Mouse (Mus musculus) liver, postnatal 0 days (tissue): ENCODE results near the gene Olfr1016. TPM values are rescaled to one million over a fixed set of nuclear protein-coding genes. Genes with fewer than 3 reads are reported as not detected.

ENCODE experiments used
- ATAC-seq: fragments of 200-750 bp; cut with Nextera tagmentation; 2 replicates; pipeline ENCODE4 v1.8.0; 2017; ENCODE audit warnings: mild to moderate bottlenecking, moderate library complexity
- DNase-seq: peaks from one replicate; pipeline ENCODE4 v3.0.0-alpha.2; 2016
- H3K27ac ChIP-seq: fragments of 300-500 bp; sonication (generic); 2 replicates; pipeline ENCODE4 v1.5.1; 2014; ENCODE audit warnings: antibody characterized with exemption, moderate library complexity, mild to moderate bottlenecking, low read depth
- H3K27me3 ChIP-seq: fragments of 300-500 bp; sonication (generic); 2 replicates; pipeline ENCODE4 v1.6.1; 2014; ENCODE audit warnings: low read length, control low read depth, mixed read lengths; ENCODE audit not compliant: insufficient read depth
- H3K36me3 ChIP-seq: fragments of 300-500 bp; sonication (generic); replicated peaks from 2 replicates; pipeline ENCODE4 v1.6.1; 2014; ENCODE audit warnings: mild to moderate bottlenecking, control low read depth, low read length, moderate library complexity, mixed read lengths; ENCODE audit not compliant: insufficient read depth
- H3K4me1 ChIP-seq: fragments of 300-500 bp; sonication (generic); 2 replicates; pipeline ENCODE4 v1.6.1; 2014; ENCODE audit warnings: antibody characterized with exemption, mild to moderate bottlenecking, control low read depth; ENCODE audit not compliant: insufficient read depth
- H3K4me2 ChIP-seq: fragments of 300-500 bp; sonication (generic); 2 replicates; pipeline ENCODE4 v1.6.1; 2014; ENCODE audit warnings: low read depth, mild to moderate bottlenecking, low read length, moderate library complexity, mixed read lengths
- H3K4me3 ChIP-seq: fragments of 300-500 bp; sonication (generic); 2 replicates; pipeline ENCODE4 v1.5.1; 2014; ENCODE audit warnings: low read depth, low read length
- H3K9ac ChIP-seq: fragments of 300-500 bp; sonication (generic); replicated peaks from 2 replicates; pipeline ENCODE4 v1.6.1; 2014; ENCODE audit warnings: mild to moderate bottlenecking, moderate library complexity
- H3K9me3 ChIP-seq: fragments of 300-500 bp; sonication (generic); 2 replicates; pipeline ENCODE4 v1.6.1; 2016; ENCODE audit warnings: mild to moderate bottlenecking, control low read depth, low read length, mixed read lengths
- CTCF ChIP-seq: sonication (generic); IDR thresholded peaks from 2 replicates; pipeline ENCODE4 v1.5.1; 2016; ENCODE audit warnings: antibody characterized with exemption, low read depth
- EP300 ChIP-seq: IDR thresholded peaks from 2 replicates; pipeline ENCODE4 v1.6.1; 2016; ENCODE audit warnings: antibody characterized with exemption, low read depth, mild to moderate bottlenecking
- WGBS: fragments of 180-500 bp; shearing (Covaris S2); extraction: QIAGEN DNeasy Blood & Tissue Kit; methylation state at CpG from one replicate; pipeline ENCODE4 v1.1.7; 2014; ENCODE audit not compliant: insufficient replicate concordance; 5-methylcytosine and 5-hydroxymethylcytosine counted together
- polyA plus RNA-seq: library from polyadenylated mRNA; unstranded; fragments of >200 nt; fragmentation: Nextera tagmentation; extraction: Ambion mirVana; gene quantifications from 2 replicates; pipeline ENCODE4 v1.2.1, GENCODE M21; 2015

Gene Olfr1016
- polyA plus RNA-seq, result not detected in 2 replicates

GRCm38 (mm10) chr2:85802444-85802843 is at the start of gene Olfr1016:
TSS of gene Olfr1016 (minus strand) at chr2:85802544.
- Histone ChIP-seq H3K4me3 (no peak within 1 kb of the TSS), H3K36me3 (no peaks in the 10 kb centered on the region), H3K4me1 (no peaks in the 10 kb centered on the region), H3K4me2 (no peak within 1 kb of the TSS), H3K27me3 (no peaks in the 10 kb centered on the region), H3K27ac (no peak within 1 kb of the TSS), H3K9me3 (no peaks in the 10 kb centered on the region), H3K9ac (no peak within 1 kb of the TSS)
- WGBS, result 82% methylated on average over 2 of the region's 2 CpGs
- ATAC-seq (no peak), DNase-seq (no peak)
- TF ChIP-seq EP300 (no peak), CTCF (no peak)

DNA sequence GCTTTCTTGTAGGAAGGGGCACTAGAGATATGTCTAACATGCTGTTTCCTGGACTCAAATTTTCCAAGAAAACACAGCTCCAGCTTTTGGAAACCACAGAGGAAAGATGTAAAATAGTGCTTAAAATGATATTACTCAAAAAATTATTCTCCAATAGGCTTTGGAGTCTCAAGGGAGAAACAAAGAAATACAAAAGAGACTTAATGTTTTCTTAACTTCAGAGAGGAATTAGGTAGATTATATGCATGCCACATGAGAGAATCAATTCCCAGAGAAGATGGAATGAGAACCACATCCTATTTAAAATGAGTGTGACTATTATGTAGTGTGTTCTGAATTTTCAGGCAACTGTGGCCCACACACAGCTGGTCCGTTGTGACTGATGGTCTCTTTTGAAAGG is 44.4 kb upstream of the Olfr1016 start, which contains the start of gene Olfr1020:
TSS of gene Olfr1020 (plus strand) at position 301 of the 400 bp plus-strand sequence.
- Histone ChIP-seq H3K27ac (no peak within 1 kb of the TSS), H3K36me3 (no peaks in the 10 kb centered on the region), H3K27me3 (no peaks in the 10 kb centered on the region), H3K4me2 (no peak within 1 kb of the TSS), H3K4me3 (no peak within 1 kb of the TSS), H3K9ac (no peak within 1 kb of the TSS), H3K4me1 (no peaks in the 10 kb centered on the region), H3K9me3 (no peaks in the 10 kb centered on the region)
- DNase-seq, result no peak
- no peak for ATAC-seq
- TF ChIP-seq CTCF, result no peak
- no peak for TF ChIP-seq EP300
- WGBS, result 64% methylated on average over 1 of the region's 1 CpGs

- Histone ChIP-seq H3K4me3 (no peak within 1 kb of the TSS), H3K9me3 (no peaks in the 10 kb centered on the region), H3K4me1 (no peaks in the 10 kb centered on the region), H3K27me3 (no peaks in the 10 kb centered on the region), H3K27ac (no peak within 1 kb of the TSS), H3K36me3 (no peaks in the 10 kb centered on the region), H3K9ac (no peak within 1 kb of the TSS), H3K4me2 (no peak within 1 kb of the TSS)
- TF ChIP-seq EP300 (no peak), CTCF (no peak)
- ATAC-seq (no peak), DNase-seq (no peak)
Measured at GRCm38 (mm10) chr2:85845383-85845782, 43.0 kb upstream of the Olfr1016 start, which contains the start of gene Olfr1019. TSS of gene Olfr1019 (minus strand) at chr2:85845483.

- no peak for ATAC-seq
- Histone ChIP-seq H3K4me3 (no peak within 1 kb of the TSS), H3K4me1 (no peaks in the 10 kb centered on the region), H3K27me3 (no peaks in the 10 kb centered on the region), H3K9me3 (no peaks in the 10 kb centered on the region), H3K27ac (no peak within 1 kb of the TSS), H3K4me2 (no peak within 1 kb of the TSS), H3K9ac (no peak within 1 kb of the TSS), H3K36me3 (no peaks in the 10 kb centered on the region)
- TF ChIP-seq CTCF (no peak), EP300 (no peak)
- no peak for DNase-seq
Measured at GRCm38 (mm10) chr2:85818179-85818578, 15.8 kb upstream of the Olfr1016 start, which contains the start of gene Olfr1018. TSS of gene Olfr1018 (plus strand) at chr2:85818479.

DNA sequence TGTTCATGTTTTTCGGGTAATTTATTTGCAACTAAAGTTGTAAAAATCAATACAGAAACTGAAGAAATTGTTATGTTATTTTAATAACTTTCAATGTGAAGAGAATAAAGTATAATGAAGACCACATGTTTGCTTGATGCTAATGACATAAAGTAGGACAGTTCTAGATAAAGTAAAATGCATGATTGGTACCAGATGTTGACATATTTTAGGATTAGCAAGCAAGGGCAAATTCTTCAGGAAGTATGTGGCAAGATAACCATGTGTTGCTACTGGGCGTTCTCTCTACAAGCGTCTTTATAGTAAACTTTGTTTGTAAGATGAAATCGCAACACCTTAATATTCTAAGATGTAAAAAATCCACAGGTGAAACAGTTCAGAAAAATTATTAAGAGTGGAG is 2.2 kb upstream of the Olfr1016 start:
- ATAC-seq, result no peak

GRCm38 (mm10) chr2:85792331-85792730 is 10.0 kb downstream of the Olfr1016 start:
- no peak for DNase-seq
- no peak overlapping the region for H3K27ac ChIP-seq
- H3K4me2 ChIP-seq, result no peak overlapping the region
- H3K36me3 ChIP-seq, result no peaks in the 10 kb centered on the region
- 53% methylated on average over 2 of the region's 2 CpGs for WGBS
- no peaks in the 10 kb centered on the region for H3K4me1 ChIP-seq
- H3K27me3 ChIP-seq, result no peaks in the 10 kb centered on the region
- H3K4me3 ChIP-seq, result no peak overlapping the region
- TF ChIP-seq EP300 (no peak), CTCF (no peak)
- H3K9me3 ChIP-seq, result no peaks in the 10 kb centered on the region
- H3K9ac ChIP-seq, result no peak overlapping the region
- ATAC-seq, result no peak

More for the DNA sequence above, 2.2 kb upstream of the Olfr1016 start:
- no peak overlapping the region for H3K9ac ChIP-seq
- TF ChIP-seq EP300, result no peak
- TF ChIP-seq CTCF, result no peak
- H3K4me1 ChIP-seq, result no peaks in the 10 kb centered on the region
- H3K4me2 ChIP-seq, result no peak overlapping the region
- no peaks in the 10 kb centered on the region for H3K27me3 ChIP-seq
- H3K27ac ChIP-seq, result no peak overlapping the region
- no peak for DNase-seq
- H3K9me3 ChIP-seq, result no peaks in the 10 kb centered on the region
- H3K4me3 ChIP-seq, result no peak overlapping the region
- 71% methylated on average over 4 of the region's 4 CpGs for WGBS
- no peaks in the 10 kb centered on the region for H3K36me3 ChIP-seq

DNA sequence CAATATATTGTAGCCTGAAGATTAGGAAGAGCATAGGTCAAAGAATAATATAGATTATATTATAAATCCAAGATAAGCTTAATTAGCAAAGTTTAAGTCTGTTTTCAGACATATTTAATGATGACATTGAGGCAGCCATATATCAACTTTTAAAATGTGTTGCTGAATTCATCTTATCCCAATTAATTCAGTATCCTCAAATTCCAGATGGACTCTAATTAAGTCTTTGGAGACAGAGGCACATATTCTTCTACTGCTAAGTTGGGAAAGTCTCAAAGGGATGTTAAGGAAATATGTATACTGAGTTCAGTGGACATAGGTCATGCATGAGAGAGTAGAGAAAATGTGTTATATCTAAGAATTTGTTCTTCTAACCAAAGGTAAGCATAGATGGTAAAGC is 20.6 kb downstream of the Olfr1016 start, which contains the start of gene Olfr1015:
TSS of gene Olfr1015 (plus strand) at position 301 of the 400 bp plus-strand sequence.
- ATAC-seq (no peak), DNase-seq (no peak)
- Histone ChIP-seq H3K27me3 (no peaks in the 10 kb centered on the region), H3K4me1 (no peaks in the 10 kb centered on the region), H3K27ac (no peak within 1 kb of the TSS), H3K36me3 (no peaks in the 10 kb centered on the region), H3K9ac (no peak within 1 kb of the TSS), H3K9me3 (no peaks in the 10 kb centered on the region), H3K4me3 (no peak within 1 kb of the TSS), H3K4me2 (no peak within 1 kb of the TSS)
- TF ChIP-seq EP300, result no peak
- no peak for TF ChIP-seq CTCF
